Mouse (Mus musculus) olfactory bulb, adult 2 months (tissue): ENCODE data around the gene Iffo1.

Experiments used
- CTCF ChIP-seq: fragments of 200-500 bp; IDR thresholded peaks from 2 replicates; pipeline ENCODE4 v1.5.1; 2012; ENCODE audit warnings: low read depth, mild to moderate bottlenecking, low read length, moderate library complexity; ENCODE audit not compliant: insufficient read depth
- POLR2A ChIP-seq: fragments of 200-500 bp; IDR thresholded peaks from 2 replicates; pipeline ENCODE4 v1.6.1; 2012; ENCODE audit warnings: mild to moderate bottlenecking, low read depth, low read length, moderate library complexity; ENCODE audit not compliant: insufficient read depth

- TF ChIP-seq CTCF (no peak), POLR2A (no peak)
Measured at GRCm38 (mm10) chr6:125164672-125165327, 19.8 kb downstream of the Iffo1 start.
